Mouse (Mus musculus) thymus, postnatal 4 days (tissue): Measurements from ENCODE around the gene Tanc1.
"Not testable (repeated sequence)": the region's sequence is repeated elsewhere in the genome, so short reads cannot be mapped to it uniquely, and the experiment has no call there.

ENCODE experiments used
- DNase-seq: peaks from one replicate; pipeline ENCODE4 v3.0.0; 2021

Tanc1 gene

DNA sequence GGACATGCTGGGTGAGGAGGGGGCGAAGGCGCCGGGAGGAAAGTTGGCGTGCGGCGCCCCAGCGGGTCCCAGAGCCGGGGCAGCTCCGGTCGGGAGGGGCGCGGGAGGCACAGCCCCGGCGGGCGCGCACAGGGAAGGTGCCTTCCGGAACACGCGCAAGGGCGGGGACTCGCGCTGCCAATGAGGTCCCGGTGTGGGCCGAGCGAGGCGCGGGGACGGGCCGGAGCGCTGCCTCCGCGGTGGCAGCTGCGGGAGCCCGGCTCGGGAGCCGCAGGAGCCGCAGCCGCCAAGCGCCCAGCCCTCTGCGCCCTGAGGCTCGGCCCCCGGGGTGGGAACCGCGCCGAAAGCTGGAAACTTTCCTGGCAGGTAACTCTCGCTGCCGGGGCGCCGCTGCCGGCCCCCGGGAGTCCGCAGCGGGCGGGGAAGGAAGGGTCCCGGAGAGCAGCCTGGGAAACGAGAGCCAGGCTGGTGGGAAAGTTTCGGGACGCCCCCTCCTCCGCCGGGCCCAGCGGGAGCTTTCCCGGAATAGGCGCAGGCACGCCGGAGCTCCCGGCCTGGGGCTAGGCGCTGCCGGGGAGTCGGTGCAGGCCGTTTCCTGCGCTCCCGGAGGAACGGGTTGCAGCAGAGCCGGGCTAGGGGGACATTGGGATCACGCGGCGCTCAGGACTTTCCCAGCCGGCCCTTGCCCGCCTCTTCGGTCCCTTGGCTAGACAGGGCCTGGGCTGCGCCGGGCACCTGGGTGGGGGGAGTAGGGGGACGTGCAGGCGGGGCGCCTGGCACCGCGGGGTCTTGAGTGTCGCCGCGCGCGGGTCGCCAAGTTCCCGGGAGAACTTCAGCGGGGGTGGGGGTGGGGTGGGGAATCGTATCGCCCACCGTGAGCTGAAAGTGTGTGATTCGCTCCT is at the start of gene Tanc1:
Tanc1 (plus strand) TSS at position 212 of the 902 bp plus-strand sequence.
- DNase-seq: peak; percentile 84

DNA sequence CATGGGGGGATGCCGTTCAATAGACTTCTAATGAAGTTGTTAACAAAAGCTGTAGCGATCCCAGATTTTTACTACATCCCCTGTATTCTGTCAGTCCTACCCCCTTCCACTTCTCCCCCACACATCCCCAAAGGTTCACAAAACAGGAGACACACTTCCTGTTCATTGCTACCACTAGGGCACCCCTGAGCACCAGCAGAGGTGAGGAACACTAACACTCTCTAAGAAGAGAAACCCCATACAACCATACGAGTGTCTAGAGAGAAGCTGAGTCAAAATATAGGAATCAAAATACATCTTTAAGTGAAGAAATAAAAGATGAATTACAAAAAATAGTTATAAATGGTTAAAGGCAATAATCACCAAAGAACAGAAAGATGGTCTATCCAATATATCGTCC is 49.6 kb upstream of the Tanc1 start:
- no peak for DNase-seq

DNA sequence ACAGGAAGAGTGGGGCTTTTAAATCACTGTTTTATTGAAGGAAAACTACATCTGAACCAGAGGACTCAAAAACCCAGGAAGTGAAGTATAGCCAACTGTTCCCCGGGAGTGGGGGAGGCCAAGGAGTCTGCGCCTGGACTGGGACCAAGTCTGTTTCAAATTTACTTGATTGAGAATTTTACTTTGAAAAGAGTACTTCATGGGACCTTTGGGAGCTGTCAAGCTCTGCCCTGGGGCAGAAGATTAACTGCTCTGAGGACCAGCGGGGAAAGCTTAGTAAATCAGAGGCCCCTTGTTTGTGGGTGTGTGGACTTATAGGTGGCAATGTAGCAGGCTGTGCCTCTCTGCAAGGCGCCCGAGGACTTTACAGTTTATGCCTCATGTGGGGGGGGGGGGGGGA is 49.1 kb upstream of the Tanc1 start:
- DNase-seq: no peak

DNA sequence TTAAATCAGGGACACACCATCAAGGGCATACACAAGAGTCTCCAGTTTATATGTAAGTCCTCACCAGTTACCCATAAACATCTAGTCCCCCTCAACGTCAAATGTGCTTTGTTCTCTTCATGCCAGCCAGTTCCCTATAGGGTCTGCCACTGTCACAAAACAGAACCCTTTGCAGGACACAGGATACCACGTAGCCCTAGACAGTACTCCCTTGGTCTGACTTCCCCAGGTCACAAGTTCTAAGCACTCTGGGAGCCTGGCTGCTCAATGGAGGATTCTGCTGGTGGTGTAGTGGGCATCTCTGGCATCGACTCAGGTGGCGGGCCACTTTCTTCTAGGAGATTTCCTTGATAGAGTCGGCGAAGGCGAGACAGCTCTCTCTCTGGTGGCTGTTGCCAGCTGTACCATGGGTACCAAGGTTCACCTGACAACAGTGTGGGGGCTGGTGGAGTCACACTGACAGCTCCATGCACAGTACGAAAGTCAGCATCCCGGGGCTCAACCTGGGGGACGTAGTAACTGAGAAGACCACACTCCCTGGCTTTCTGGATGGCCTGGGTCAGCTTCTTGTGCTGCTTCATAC is 47.7 kb upstream of the Tanc1 start:
- not testable (repeated sequence) for DNase-seq

DNA sequence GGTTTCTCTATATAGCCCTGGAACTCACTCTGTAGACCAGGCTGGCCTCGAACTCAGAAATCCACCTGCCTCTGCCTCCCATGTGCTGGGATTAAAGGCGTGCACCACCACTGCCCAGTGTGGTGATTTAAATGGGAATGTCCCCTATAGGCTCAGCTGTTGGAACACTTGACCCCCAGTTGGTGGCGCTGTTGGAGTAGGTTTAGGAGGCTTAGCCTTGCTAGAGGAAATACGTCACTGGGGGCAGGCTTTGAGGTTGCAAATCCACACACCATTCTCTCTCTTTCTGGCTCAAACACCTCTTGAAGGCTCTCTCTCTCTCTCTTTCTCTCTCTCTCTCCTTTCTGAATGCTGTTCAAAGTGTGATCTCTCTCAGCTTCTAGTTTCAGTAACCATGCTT is 46.9 kb upstream of the Tanc1 start:
- peak; percentile 12 for DNase-seq

DNA sequence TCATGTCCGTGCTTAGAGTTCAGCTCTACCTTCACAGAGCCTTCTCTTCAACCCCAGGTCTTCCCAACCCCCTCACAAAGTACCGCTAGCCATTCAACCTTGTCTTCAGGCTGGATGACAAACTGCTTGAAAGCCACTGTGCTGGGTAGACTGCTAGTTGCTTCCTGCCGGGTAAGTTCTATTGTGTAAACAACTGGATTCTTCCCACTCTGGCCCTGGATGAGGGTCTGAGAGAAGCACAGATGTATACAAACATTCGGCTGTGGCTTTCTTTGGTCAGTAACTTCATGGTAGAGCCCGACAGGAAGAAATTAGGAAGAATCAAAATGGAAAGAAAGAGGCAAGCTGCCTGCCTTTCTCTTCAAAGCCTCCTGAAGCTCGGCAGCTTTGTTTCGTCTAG is 30.9 kb upstream of the Tanc1 start:
- DNase-seq: no peak

DNA sequence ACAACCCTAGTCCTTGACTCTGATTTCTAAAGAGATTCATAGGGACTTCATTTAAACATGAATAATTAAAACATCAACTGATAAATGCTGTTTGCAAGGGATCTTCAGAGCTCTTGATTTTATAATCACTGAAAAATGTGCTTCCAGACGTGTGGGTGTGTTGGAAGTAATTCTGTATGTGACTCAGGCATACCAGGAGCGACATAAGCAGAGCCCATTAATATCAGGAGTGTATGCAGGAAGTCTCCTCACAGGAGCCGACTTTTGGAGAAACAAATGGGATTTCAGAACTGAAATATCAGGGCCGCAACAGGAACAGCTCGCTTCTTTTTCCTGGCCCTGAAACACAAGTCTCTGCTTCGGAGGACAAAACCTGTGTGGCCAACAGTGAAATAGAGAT is 27.9 kb upstream of the Tanc1 start:
- no peak for DNase-seq

DNA sequence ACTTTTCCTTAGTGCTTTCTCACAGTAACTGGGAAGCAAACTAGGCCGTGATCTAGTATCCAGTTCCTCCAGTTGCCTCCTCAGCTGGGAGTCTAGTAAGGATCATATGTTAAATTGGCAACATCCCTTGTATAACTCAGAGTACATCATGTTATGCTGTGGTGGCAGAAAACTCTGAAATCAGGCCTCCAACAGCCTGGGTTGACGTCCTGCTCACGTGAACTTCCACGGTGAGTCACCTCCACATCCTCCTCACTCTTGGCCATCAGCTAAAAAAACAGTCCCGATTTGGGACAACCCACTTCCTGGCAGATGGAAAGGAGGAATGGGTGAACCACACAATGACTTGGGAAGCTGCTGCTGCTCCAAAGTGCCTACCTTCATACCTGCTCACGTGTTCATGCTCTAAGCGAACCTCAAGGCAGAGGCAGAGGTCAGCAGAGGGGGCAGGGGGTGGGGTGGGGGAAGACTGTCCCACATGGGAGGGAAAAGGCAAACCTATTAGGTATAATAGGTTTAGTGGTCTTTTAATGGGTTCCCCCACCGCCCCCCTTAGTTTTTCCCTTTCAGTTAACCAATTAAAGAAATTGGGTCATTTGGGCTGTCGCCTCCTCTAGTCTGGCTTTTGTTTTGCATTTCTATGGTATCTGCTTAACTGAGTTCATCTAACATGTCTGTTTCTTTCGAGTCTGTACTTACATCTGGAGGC is 24.3 kb upstream of the Tanc1 start:
- no peak for DNase-seq

DNA sequence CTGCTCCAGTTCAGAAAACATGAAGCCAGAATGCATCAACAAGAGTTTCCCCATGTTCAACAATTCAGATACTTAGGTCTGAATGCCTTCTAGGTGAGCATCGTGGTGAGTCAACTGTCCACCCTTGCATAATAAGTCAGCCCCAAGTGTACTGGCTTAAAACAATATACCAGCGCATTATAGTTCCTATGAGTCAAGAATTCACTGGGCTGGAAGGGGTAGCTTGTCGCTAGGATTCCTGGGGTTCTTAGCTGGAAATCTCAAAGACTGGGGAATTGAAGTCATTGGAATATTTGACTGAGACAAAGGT is 23.8 kb upstream of the Tanc1 start:
- no peak for DNase-seq

DNA sequence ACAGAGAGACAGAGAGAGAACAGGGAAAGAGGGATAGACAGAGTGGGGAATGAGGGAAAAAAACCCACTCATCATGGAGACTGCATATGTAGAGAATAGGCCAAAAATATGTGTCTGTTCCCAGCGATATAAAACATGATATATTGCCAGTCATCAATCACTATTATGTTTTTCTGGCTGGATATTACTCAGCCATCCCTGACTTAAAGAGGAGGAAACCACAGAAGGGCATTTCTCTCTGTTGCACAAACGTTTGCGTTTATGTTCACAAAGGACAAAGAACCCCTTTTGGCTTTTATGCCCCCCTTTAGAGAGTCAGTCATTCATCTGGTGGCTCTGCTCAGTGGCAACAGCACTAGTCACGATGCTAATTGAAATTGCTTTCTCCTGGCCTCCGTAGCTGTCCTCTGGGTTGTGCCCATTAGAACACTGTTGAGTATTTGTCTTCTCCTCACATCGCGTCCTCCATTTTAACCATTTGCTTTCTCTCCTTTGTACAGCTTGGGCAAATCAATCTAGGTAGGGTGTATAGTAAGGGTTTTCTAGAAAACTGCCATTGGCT is 18.4 kb upstream of the Tanc1 start:
- no peak for DNase-seq

DNA sequence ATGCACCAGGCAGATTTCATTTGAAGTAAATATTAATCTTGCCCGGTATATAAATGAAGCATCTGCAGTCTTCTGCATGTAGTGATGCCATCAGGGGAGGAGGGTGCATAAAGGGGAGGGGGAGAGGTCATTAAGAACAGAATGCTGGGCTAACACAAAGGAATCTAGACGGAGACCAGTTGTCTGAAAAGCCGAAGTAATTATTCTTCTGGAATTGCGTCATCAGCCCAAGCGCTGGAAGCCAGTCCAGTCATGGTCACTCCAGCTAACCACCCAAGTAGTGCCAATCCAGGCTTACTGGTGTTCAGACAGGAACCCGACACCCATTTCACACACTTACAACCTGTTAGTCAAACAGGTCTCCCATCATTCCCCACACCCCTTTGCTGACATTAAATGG is 17.7 kb upstream of the Tanc1 start:
- DNase-seq: no peak

DNA sequence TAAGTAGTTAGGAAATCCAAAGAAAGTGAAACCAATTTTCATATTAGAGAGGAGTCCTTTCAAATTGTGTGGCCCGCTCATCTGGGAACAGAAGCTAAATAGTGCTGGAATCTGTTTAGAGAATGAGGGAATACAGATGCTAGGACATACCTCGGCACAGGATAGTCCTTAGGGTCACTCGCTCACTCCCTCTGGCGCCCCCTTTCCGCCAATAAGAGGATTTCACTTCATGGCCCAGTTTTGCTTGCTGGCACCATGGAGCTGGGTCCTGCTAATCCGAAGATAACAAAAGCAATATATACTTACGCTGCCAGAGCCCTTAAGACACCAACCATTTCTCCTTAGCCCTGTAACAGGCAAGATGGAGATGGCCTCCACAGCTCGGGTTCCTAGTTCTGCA is 15.3 kb upstream of the Tanc1 start:
- DNase-seq: peak; percentile 16

DNA sequence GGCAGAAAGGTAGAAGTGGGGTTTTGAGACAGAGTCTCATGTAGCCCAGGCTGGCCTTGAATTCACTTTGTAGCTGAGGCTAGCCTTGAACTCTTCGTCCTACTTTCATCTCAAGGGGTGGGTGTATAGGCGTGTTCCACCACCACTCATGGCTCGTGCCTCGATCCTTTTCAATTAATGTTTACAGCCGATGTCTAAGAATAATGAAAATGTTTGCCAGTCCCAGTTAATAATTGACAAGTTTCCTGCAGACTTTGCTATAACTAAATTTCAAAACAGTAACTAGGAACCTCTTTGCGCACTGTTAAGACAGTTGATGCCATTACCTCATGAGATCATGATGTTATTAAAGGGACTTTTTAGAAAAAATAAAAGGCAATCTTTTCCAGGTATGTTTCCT is 13.6 kb upstream of the Tanc1 start:
- DNase-seq: no peak

DNA sequence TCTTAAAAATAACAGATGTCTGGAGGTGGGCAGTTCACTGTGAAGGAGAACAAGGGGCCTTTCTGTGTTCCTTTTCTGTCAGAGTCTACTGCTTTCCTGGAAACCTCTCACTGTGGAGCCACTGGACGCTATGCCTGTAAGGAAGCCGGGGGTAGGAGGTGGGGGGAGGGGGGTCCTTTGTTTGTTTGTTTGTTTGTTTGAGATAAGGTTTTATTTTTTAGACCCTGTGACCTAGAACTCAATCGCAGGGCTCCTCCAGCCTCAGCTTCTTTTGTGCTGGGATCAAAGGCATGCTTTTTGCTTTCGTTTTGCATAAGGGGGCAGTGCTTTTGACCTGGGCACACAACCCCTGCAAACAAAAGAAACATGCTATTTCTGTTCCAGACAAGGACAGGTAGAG is 12.9 kb upstream of the Tanc1 start:
- DNase-seq: no peak

DNA sequence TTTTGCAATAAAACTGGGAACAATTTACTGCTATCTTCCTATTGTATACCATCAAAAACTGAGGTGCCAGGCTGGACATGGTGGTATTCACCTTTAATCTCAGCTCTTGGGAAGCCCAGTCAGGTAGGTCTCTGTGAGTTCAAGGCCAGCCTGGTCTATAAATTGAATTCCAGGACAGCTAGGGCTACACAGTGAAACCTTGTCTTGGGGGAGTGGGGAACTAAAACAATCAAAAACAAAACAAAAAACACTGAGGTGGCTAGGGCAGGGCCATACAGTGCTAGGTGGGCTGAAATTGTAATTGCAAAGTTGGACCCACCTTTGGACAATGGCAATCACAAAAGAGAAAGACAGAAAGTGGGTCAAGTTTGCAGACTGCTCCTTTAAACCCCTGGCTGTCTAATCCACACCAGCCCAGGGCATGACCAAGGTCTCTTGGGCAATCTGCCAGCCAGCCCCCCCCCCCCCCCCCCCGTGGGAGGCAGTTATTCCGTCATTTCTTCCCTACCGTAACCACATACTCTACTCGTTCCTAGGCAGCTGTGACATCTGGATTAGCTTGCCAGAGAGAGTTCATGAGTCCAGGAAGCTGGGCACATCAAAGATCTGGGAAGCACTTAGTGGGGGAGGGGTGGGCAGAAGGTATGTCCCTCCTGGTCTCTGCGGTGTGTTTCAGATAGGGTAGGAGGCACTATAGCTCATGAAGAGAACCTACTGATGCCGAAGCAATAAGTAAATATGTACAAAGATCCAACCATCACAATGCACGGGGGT is 12.3 kb upstream of the Tanc1 start:
- DNase-seq: peak; percentile 11

DNA sequence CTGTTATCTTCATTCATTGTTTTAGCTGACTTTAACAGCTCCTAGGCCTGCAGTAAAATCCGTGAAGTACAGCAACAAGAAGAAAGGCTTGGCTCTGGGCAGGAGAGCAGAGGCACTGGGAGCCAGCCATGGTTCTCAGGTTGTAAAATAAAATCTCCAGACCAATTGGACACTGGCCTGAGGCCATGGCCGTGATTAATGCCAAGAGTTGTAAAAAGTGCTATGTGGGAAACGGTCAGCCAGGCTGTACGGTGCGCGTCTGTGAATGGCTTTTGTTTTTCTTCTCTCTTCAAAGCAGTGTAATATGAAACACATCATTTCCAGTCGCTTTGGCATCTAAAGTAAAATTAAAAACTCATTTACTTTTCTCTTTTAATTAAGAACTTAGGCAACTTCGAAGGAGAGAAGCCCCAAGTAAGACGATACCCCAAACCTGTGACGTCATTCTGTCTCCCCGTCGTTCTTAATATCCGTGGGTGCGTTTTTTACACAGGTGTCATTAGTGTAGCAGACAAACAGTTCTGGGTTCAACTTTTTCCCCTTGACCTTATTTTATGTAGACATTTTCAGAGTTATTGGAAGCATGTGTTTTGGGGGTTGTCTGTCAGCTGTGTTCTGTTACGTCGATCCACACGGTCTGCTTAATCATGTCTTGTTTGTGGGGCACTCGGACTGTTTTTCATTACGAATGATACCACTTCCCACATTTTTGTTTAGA is 11.6 kb upstream of the Tanc1 start:
- no peak for DNase-seq

DNA sequence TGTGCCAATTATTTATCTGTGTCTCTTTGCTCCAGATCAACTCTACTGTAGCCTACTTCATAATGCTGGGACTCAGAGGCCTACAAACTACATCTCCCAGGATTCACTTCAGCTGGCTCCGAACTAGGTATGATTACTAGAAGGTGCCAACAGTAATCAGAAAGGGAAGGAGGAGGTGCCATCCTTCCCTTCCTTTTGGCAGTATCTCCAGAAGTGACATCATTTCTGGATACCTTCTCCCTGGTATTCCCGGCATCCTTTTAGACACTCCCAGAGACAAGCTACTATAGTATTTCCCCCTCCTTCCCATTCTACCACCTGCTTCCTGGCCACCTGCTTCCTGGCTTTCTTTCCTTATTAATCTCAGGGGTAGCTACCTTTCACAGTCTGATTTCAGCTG is 10.9 kb upstream of the Tanc1 start:
- DNase-seq: no peak

DNA sequence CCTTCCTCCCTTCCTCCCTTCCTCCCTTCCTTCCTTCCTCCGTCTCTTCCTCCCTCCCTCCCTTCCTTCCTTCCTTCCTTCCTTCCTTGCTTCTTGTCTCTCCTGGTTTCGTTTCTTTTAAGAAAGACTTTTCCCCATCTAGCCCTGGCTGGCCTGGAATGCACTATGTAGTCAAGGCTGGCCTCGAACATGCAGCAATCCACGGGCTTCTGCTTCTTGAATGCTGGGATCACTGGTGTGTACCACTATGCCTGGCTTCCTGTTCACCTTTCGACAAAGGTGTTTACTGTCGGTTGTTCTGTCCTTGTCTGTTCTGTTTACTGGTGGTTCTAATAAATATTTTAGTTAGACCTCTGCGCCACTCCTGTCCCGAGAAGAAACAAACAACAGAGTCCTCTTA is 10.4 kb upstream of the Tanc1 start:
- no peak for DNase-seq

DNA sequence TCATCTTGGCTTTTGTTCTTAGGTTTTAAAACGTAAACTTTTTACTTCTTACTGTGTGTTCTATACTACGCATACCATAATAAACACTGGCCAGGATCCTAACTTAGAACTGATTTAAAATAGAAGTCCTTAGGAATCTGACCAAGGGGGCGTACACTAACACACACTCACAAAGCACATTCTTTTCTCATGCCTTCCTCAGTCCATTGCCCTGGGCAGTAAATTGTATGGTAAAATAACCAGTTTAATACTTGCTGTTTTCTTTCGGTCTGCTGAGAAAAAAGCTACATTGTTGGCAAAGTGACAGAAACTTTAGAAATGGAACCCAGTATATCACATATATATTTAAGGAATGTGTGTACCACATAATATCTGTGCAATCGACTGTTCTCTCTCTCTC is 2.9 kb upstream of the Tanc1 start:
- no peak for DNase-seq

DNA sequence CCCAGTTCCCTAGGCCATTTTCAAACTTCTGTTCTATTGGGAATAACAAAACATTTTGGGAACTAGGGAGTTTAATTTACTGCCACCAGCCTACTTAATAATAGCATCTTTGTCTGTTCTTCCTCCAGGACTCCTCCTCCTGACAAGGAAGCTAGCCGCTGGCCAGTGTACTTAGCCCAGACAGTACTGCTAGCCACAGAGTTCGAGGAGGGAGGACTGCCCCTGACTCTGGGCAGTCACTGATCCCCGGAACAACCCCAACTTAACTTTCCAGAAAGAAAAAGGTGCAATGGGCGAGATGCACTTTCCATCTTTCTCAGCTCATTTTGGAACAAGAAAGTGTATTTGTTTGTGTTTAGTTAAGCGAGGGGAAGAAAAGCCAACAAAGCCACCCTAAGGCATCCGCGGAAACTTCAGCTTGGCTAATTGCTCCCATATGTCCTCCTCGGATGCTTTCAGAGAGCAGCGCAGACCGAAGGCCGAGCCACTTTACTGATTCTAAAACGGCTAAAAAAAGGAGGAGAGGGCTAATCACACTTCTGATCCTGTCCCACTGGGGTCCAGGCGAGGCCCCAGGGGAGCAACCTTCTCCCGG is 529 bp upstream of the Tanc1 start:
- DNase-seq: no peak

DNA sequence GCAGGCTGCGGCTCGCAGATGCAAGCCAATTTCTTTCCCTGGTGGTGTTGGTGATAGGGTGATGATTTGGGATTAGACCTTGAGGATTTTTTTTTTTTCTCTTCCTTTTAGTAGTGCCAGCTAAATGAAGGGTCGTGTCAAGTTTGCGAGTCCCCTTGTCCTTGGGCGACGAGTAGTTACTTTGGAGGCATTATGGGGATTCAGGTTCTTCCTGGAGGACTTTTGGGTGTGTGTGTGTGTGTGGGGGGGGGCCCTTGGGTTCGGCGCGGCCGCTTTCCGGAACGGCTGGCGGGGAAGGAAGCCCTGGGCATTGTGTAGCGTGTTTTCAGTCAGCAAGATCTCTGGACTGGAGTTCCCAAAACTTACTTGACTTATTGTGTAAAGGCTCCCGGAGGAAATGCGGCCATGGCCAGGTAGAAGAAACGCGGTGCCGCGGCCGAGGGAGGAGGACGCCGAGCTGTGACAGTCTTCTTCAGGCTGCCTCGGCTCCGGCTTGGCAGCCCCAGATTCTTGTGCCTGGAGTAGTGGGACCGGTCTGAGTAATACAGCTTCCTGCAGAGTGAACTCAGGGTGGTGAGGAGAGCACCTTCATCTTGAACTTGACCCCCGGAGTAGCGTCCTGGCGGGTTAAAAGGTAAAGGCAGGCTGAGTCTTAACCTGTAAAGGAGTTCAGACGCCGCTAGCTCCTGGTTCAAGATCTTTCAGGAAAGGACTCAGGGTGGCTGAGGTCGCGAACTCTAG is 1.1 kb downstream of the Tanc1 start:
- DNase-seq: peak; percentile 36
